Mouse (Mus musculus) megakaryocyte, adult 5-6 weeks (primary cell): ENCODE measurements around the gene Mup1. TPM values are rescaled to one million over a fixed set of nuclear protein-coding genes. Genes with fewer than 3 reads are reported as not detected.
"Not testable (repeated sequence)": the region's sequence is repeated elsewhere in the genome, so short reads cannot be mapped to it uniquely, and the experiment has no call there.

Experiments
- ATAC-seq: 2 replicates; pipeline ENCODE4 v1.8.0; 2016; ENCODE audit warnings: mild to moderate bottlenecking, inconsistent platforms; ENCODE audit not compliant: poor library complexity, severe bottlenecking
- total RNA-seq, 2 experiments: library from RNA; stranded (forward) in 1 of 2; stranded (reverse) in 1 of 2; fragments of 153-499, 151-499 nt in 1 of 2; fragments of 221-1000, 200-1000 nt in 1 of 2; gene quantifications; 2 replicates each; pipeline versions ENCODE4 v1.2.3 to v1.2.4; 2015 to 2017

The Mup1 gene
- total RNA-seq (2015) (not detected in 2 replicates), total RNA-seq (2017) (not detected in 2 replicates)

DNA sequence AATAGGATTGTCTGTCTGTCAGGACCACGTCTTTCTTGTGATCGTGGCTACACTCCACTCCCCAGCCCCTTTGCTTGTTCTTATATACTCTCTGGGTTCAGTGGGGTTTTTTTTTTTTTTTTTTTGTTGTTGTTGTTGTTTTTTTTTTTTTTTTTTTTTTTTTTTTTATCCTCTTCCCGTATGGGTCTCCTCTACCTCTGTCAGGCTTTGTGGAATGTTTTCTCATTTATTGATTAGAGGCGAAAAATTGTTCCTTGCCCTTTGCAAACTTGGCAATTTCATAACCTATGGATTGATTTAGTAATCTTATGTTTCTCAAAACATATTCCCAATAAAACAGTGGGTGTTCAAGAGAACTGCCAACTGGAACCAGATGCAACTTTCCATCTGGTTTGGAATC, at the start of gene Mup1:
Gene Mup1 (minus strand): TSS at position 101 of the 400 bp plus-strand sequence.
- not testable (repeated sequence) for ATAC-seq

Other genes with a start within 250 kb of the Mup1 start
- gene Mup9, start 80.0 kb downstream of the Mup1 start, total RNA-seq (2015): not detected in 2 replicates
- not detected in 2 replicates for gene Mup9, start 80.0 kb downstream of the Mup1 start, total RNA-seq (2017)
- gene Mup10, start 80.2 kb upstream of the Mup1 start, total RNA-seq (2015): not detected in 2 replicates
- gene Mup10, start 80.2 kb upstream of the Mup1 start, total RNA-seq (2017): not detected in 2 replicates
- gene Mup11, start 160.5 kb upstream of the Mup1 start, total RNA-seq (2015): not detected in 2 replicates
- not detected in 2 replicates for gene Mup11, start 160.5 kb upstream of the Mup1 start, total RNA-seq (2017)
- not detected in 2 replicates for gene Mup12, start 239.4 kb upstream of the Mup1 start, total RNA-seq (2015)
- gene Mup12, start 239.4 kb upstream of the Mup1 start, total RNA-seq (2017): not detected in 2 replicates